Mouse (Mus musculus) erythroblast, embryonic 14.5 days (primary cell): ENCODE results near the gene Hip1r.

Source experiments
- GATA1 ChIP-seq: IDR thresholded peaks from 2 replicates; pipeline ENCODE4 v1.6.1; 2012; ENCODE audit warnings: low read length, inconsistent platforms, mixed read lengths
- TAL1 ChIP-seq: IDR thresholded peaks from 3 replicates; pipeline ENCODE4 v1.6.1; 2012; ENCODE audit warnings: low read length, inconsistent platforms, mixed read lengths

DNA sequence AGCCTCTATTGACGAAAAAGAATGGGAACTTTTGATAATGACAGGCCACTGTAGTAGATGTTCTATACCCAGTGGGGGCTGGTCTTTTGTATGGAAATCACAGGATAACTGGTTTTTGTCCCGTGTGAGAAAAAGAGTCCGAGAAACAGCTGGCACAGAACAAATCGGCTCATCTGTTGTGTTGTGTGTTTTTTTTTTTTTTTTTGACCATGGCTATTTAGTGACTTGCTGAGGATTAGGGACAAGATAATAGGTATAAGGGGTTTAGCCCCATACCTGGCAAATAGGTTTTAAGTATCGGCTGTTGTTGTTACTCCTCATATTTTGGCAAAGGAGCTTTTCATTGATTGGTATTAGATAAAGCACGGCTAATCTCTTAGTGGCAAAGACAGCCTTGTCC, 975 bp upstream of the Hip1r start:
- TF ChIP-seq TAL1 (no peak), GATA1 (no peak)
